Mouse (Mus musculus): ENCODE measurements at regions not wholly inside any gene's neighbourhood (a gene's known extent, or its start where the extent isn't known, plus 50 kb on each side); places are given as distances from the start of the nearest gene placed in this dataset.

DNA sequence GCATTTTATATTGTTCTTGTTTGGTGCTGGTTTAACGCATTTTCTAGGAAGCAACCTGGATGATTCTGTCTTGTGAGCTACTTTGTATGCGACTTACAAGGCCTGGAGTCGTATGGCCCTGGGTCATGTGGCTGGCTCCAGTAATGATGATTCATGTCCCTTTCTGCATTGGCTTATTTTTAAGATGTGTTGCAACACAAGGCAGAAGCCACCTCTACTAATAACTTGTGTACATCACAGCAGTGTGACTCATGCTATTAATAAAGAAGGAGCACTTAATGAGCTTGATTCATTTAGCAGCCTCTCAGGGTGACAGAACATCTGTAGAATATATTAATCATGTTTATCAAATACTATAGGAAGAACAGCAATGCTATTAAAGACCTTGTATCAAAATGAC is 84.0 kb downstream of the Slc5a7 start:
- no peaks in the 10 kb centered on the region for H3K9me3 ChIP-seq
- no peak for ATAC-seq

GRCm38 (mm10) chr17:54201710-54202109 is 97.1 kb downstream of the Slc5a7 start:
- Histone ChIP-seq H3K4me1 (replicated peaks) (no peaks in the 10 kb centered on the region), H3K9me3 (no peaks in the 10 kb centered on the region), H3K4me3 (replicated peaks) (no peak overlapping the region), H3K27me3 (no peaks in the 10 kb centered on the region), H3K9ac (replicated peaks) (no peak overlapping the region), H3K4me2 (replicated peaks) (no peak overlapping the region), H3K36me3 (no peaks in the 10 kb centered on the region), H3K27ac (no peak overlapping the region)
- WGBS: 59% methylated on average over 3 of the region's 3 CpGs
- ATAC-seq: peak; percentile 63; the same call in 1 of the 2 replicates

More for the DNA sequence above, 84.0 kb downstream of the Slc5a7 start:
- no peak overlapping the region for H3K4me2 ChIP-seq (replicated peaks)
- no peaks in the 10 kb centered on the region for H3K4me1 ChIP-seq (replicated peaks)
- H3K9ac ChIP-seq (replicated peaks): no peak overlapping the region
- H3K27me3 ChIP-seq: no peaks in the 10 kb centered on the region
- 82% methylated on average over 3 of the region's 3 CpGs for WGBS
- no peak overlapping the region for H3K27ac ChIP-seq
- H3K36me3 ChIP-seq: no peaks in the 10 kb centered on the region
- H3K4me3 ChIP-seq (replicated peaks): no peak overlapping the region

DNA sequence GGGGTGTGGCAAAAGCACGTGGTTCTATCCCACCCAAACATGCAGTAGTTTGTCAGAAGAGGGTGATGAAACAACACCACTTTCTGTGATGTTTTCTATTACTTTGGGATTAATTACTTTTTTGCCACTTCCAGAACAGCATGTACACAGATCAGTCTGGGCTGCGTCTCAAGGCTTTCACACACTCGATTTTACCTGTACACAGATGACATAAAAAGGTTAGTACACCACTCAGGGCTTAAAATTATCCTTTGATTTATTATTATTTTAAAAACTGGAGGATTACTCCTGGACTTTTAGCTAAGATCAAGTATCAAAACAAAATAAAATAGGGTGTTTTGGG is 106.6 kb downstream of the Slc5a7 start:
- no peak overlapping the region for H3K4me3 ChIP-seq (replicated peaks)
- WGBS: 70% methylated on average over 3 of the region's 3 CpGs
- no peak overlapping the region for H3K9ac ChIP-seq (replicated peaks)
- H3K4me2 ChIP-seq (replicated peaks): no peak overlapping the region
- H3K27ac ChIP-seq: no peak overlapping the region
- H3K36me3 ChIP-seq: no peaks in the 10 kb centered on the region
- peak; percentile 68 for ATAC-seq
- no peaks in the 10 kb centered on the region for H3K9me3 ChIP-seq
- H3K4me1 ChIP-seq (replicated peaks): no peaks in the 10 kb centered on the region
- no peaks in the 10 kb centered on the region for H3K27me3 ChIP-seq

- WGBS: 53% methylated on average over 5 of the region's 5 CpGs
- no peaks in the 10 kb centered on the region for H3K4me1 ChIP-seq (replicated peaks)
- ATAC-seq: peak; percentile 94
- H3K27ac ChIP-seq: no peak overlapping the region
- H3K4me2 ChIP-seq (replicated peaks): no peak overlapping the region
- no peaks in the 10 kb centered on the region for H3K9me3 ChIP-seq
- no peak overlapping the region for H3K9ac ChIP-seq (replicated peaks)
- no peaks in the 10 kb centered on the region for H3K27me3 ChIP-seq
- no peak overlapping the region for H3K4me3 ChIP-seq (replicated peaks)
- no peaks in the 10 kb centered on the region for H3K36me3 ChIP-seq
Observed at GRCm38 (mm10) chr17:54191526-54192230, 107.2 kb downstream of the Slc5a7 start.

DNA sequence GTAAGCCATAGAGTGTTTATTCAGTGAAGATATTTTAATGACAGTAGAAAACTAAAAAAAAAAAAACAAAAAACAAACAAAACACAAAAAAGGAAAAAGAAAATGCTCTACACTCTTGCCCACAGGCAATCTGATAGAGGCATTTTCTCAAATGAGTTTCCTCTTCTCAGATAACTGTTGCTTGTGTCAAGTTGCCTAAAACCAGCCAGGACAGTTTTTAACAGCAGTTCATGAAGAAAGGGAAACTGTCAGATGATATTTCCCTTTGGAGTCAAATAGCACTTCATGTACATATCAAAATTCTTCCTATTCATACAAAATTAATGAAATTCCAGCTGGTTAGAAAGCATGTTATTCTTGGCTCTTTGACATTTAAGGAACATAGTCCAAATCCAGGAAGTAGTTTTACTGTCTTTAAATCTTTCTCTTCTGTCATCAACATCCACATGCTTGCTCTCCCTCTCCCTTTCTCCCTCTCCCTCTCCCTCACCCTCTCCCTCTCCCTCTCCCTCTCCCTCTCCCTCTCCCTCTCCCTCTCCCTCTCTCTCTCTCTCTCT is 109.8 kb downstream of the Slc5a7 start:
- no peaks in the 10 kb centered on the region for H3K27me3 ChIP-seq
- no peak for ATAC-seq
- no peak overlapping the region for H3K4me3 ChIP-seq (replicated peaks)
- H3K9ac ChIP-seq (replicated peaks): no peak overlapping the region
- H3K36me3 ChIP-seq: no peaks in the 10 kb centered on the region
- no peaks in the 10 kb centered on the region for H3K4me1 ChIP-seq (replicated peaks)
- no peak overlapping the region for H3K4me2 ChIP-seq (replicated peaks)
- no peaks in the 10 kb centered on the region for H3K9me3 ChIP-seq
- no peak overlapping the region for H3K27ac ChIP-seq

DNA sequence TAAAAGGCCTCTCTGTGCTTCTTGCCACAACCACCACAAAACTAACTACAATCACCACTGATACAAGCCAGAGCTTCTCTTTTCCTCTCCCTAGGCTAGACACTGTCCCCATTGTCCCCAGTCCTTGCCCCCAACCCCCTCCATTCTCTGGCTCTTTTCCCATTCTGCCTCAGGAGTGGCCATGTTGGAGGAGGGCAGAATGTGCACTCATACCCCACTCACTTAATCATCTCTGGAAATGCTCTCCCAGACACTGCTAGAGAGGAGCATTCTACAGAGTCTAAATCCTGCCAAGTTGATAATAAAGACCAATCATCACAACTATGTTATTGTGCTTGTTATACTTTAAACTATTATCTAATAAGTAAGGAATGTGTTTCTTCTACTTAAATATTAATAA is 116.8 kb downstream of the Slc5a7 start:
- Histone ChIP-seq H3K27me3 (no peaks in the 10 kb centered on the region), H3K4me2 (replicated peaks) (no peak overlapping the region), H3K9ac (replicated peaks) (no peak overlapping the region), H3K9me3 (no peaks in the 10 kb centered on the region), H3K36me3 (no peaks in the 10 kb centered on the region), H3K27ac (no peak overlapping the region), H3K4me1 (replicated peaks) (no peaks in the 10 kb centered on the region), H3K4me3 (replicated peaks) (no peak overlapping the region)
- no peak for ATAC-seq

DNA sequence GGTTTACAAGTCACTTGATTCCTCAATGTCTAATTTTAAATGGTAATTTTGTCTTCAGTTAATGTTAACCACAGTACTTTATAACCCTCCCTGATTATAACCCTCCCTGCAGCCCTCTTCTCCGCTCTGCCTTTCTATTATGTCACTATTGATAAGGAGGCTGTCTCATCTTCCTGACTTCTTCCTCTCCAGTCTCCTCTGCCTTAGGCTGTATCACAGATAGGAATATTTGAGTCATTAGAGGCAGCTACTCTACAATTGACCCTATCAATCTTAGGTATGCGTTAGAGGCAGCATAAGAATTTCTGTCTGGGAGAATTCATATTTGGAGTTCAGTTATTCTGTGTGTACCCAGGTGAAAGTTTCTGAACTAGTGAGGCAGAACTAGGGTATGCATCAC is 118.3 kb downstream of the Slc5a7 start:
- no peaks in the 10 kb centered on the region for H3K36me3 ChIP-seq
- H3K27me3 ChIP-seq: no peaks in the 10 kb centered on the region
- H3K4me2 ChIP-seq (replicated peaks): no peak overlapping the region
- H3K4me1 ChIP-seq (replicated peaks): no peaks in the 10 kb centered on the region
- no peak overlapping the region for H3K4me3 ChIP-seq (replicated peaks)
- WGBS: 90% methylated on average over 2 of the region's 2 CpGs
- no peaks in the 10 kb centered on the region for H3K9me3 ChIP-seq
- no peak for ATAC-seq
- no peak overlapping the region for H3K9ac ChIP-seq (replicated peaks)
- no peak overlapping the region for H3K27ac ChIP-seq

GRCm38 (mm10) chr17:54170762-54171161 is 128.1 kb downstream of the Slc5a7 start:
- H3K9me3 ChIP-seq: no peaks in the 10 kb centered on the region
- no peaks in the 10 kb centered on the region for H3K4me1 ChIP-seq (replicated peaks)
- H3K4me3 ChIP-seq (replicated peaks): no peak overlapping the region
- no peak overlapping the region for H3K4me2 ChIP-seq (replicated peaks)
- H3K9ac ChIP-seq (replicated peaks): no peak overlapping the region
- no peaks in the 10 kb centered on the region for H3K27me3 ChIP-seq
- H3K27ac ChIP-seq: no peak overlapping the region
- H3K36me3 ChIP-seq: no peaks in the 10 kb centered on the region
- no peak for ATAC-seq
- WGBS: 77% methylated on average over 1 of the region's 1 CpGs

- no peak overlapping the region for H3K9ac ChIP-seq (replicated peaks)
- H3K4me2 ChIP-seq (replicated peaks): no peak overlapping the region
- H3K4me1 ChIP-seq (replicated peaks): no peaks in the 10 kb centered on the region
- WGBS: 24% methylated on average over 1 of the region's 1 CpGs
- no peak overlapping the region for H3K4me3 ChIP-seq (replicated peaks)
- no peak overlapping the region for H3K27ac ChIP-seq
- no peak for ATAC-seq
- H3K36me3 ChIP-seq: no peaks in the 10 kb centered on the region
- no peaks in the 10 kb centered on the region for H3K27me3 ChIP-seq
- no peaks in the 10 kb centered on the region for H3K9me3 ChIP-seq
Observed at GRCm38 (mm10) chr17:54168039-54168438, 130.8 kb downstream of the Slc5a7 start.

DNA sequence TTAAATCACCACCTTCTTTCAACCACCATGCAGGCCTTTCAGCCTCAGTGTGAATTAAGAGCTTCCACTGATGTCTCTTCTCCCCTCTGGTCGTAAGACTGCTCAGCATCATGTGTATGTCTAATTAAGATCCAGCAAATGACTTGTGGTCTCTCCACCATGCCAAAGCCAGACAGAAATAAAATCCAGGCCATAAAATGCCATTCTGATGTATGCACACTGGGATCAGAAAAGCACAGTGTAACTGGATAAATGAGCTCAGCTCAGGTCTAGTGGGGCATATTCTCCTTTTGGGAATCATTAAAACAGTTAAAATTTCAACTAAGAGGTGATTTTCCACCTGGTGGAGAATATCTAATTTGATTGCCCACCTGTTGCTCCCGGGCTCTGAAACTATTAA is 136.5 kb downstream of the Slc5a7 start:
- 86% methylated on average over 2 of the region's 2 CpGs for WGBS
- H3K27me3 ChIP-seq: no peaks in the 10 kb centered on the region
- H3K9me3 ChIP-seq: no peaks in the 10 kb centered on the region
- ATAC-seq: no peak
- no peaks in the 10 kb centered on the region for H3K36me3 ChIP-seq
- H3K4me3 ChIP-seq (replicated peaks): no peak overlapping the region
- no peak overlapping the region for H3K27ac ChIP-seq
- H3K4me1 ChIP-seq (replicated peaks): no peaks in the 10 kb centered on the region
- no peak overlapping the region for H3K9ac ChIP-seq (replicated peaks)
- no peak overlapping the region for H3K4me2 ChIP-seq (replicated peaks)

DNA sequence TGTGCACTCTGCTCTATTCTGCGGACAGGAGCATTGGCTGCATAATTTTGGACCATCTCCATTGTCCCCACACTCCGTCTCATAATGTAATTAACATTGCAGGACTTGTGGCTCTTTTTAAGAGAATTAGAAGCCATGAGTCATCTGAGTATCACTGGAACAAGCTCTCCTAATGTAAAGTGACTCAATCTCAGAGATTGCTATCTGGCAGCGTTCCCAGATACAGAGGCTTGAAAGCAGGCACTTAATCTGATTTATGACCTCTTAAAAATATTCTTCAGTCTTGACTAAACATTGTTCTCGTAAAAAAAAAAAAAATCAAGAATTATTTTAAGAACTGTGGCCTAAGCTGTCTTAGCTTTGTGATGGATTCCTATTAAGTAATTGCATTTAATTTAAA is 140.1 kb downstream of the Slc5a7 start:
- Histone ChIP-seq H3K4me3 (replicated peaks) (no peak overlapping the region), H3K9ac (replicated peaks) (no peak overlapping the region), H3K27ac (no peak overlapping the region), H3K9me3 (no peaks in the 10 kb centered on the region), H3K4me2 (replicated peaks) (no peak overlapping the region), H3K27me3 (no peaks in the 10 kb centered on the region), H3K36me3 (no peaks in the 10 kb centered on the region), H3K4me1 (replicated peaks) (no peaks in the 10 kb centered on the region)
- ATAC-seq: no peak
- WGBS: 69% methylated on average over 4 of the region's 4 CpGs

- H3K36me3 ChIP-seq: no peaks in the 10 kb centered on the region
- H3K27me3 ChIP-seq: no peaks in the 10 kb centered on the region
- 90% methylated on average over 1 of the region's 1 CpGs for WGBS
- no peak overlapping the region for H3K27ac ChIP-seq
- no peak for ATAC-seq
- no peaks in the 10 kb centered on the region for H3K4me1 ChIP-seq (replicated peaks)
- no peak overlapping the region for H3K4me2 ChIP-seq (replicated peaks)
- H3K4me3 ChIP-seq (replicated peaks): no peak overlapping the region
- no peak overlapping the region for H3K9ac ChIP-seq (replicated peaks)
- H3K9me3 ChIP-seq: no peaks in the 10 kb centered on the region
Observed at GRCm38 (mm10) chr17:54158330-54158729, 140.5 kb downstream of the Slc5a7 start.

DNA sequence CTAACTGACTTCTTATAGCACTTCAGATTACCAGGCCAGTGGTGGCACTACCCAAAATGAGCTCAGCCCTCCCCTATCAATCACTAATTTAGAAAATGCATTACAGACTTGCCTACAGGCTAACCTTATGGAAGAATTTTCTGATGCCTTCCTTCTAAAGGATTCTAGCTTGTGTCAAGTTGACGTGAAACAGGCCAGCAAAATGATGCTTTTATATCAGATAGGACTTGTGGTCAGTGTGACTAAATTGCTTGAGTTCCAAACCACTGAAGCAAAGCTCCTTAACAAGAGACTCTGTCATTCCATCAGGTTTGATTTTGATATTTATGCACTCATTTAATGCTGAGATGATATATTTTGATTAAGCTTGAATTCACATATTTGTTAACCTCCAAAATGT is 143.0 kb downstream of the Slc5a7 start:
- no peaks in the 10 kb centered on the region for H3K27me3 ChIP-seq
- no peak overlapping the region for H3K27ac ChIP-seq
- no peaks in the 10 kb centered on the region for H3K9me3 ChIP-seq
- no peak overlapping the region for H3K4me2 ChIP-seq (replicated peaks)
- H3K4me1 ChIP-seq (replicated peaks): no peaks in the 10 kb centered on the region
- no peaks in the 10 kb centered on the region for H3K36me3 ChIP-seq
- no peak for ATAC-seq
- H3K9ac ChIP-seq (replicated peaks): no peak overlapping the region
- WGBS: 92% methylated on average over 1 of the region's 1 CpGs
- no peak overlapping the region for H3K4me3 ChIP-seq (replicated peaks)

All from midbrain, embryonic 13.5 days (tissue).